Comparison of ENCODE assay signal across 8 mouse cellular contexts in genomic region chrX:38600995-38601369, GRCm38 (mm10). TPM values are rescaled to one million over a fixed set of nuclear protein-coding genes. Genes with fewer than 3 reads are reported as not detected.
DNase-seq lines count a peak whose midpoint lies in the region; ATAC-seq and TF ChIP-seq lines count a peak whose summit lies in the region.

No protein-coding gene starts in this region.

- DNase-seq in brain, embryonic 14.5 days (ENCODE audit: low read depth), result peak; percentile 66
- DNase-seq in intestine, embryonic 14.5 days (ENCODE audit: low spot score), result no peak
- DNase-seq in left cerebral cortex, postnatal 25 days (ENCODE audit: low spot score in 2 of 2), result peak; percentile 13 to 34
- DNase-seq in right cerebral cortex, postnatal 4 days, result peak; percentile 6

- no peak for TF ChIP-seq POLR2A in brain, embryonic 14.5 days (IDR thresholded peaks at IDR 0.05; ENCODE audit: borderline replicate concordance, extremely low read depth, insufficient read depth, insufficient read length, poor library complexity, severe bottlenecking)

- no peaks in the 10 kb centered on the region for H3K27me3 ChIP-seq in erythroblast, embryonic 14.5 days (ENCODE audit: control insufficient read depth)
- H3K27me3 ChIP-seq in forebrain, embryonic 16.5 days (replicated peaks; ENCODE audit: control insufficient read depth, insufficient read depth, low read length), result no peaks in the 10 kb centered on the region
- H3K27me3 ChIP-seq in intestine, embryonic 14.5 days (replicated peaks; ENCODE audit: control insufficient read depth, insufficient read depth, low read length), result no peaks in the 10 kb centered on the region

- H3K4me2 ChIP-seq in forebrain, embryonic 16.5 days (ENCODE audit: low read length), result peak overlapping the region; percentile 65
- H3K4me2 ChIP-seq in intestine, embryonic 14.5 days (ENCODE audit: low read length), result peak overlapping the region; percentile 49

- no peak for ATAC-seq in erythroblast, adult 5-6 weeks (replicated peaks; ENCODE audit: low FRiP score, poor library complexity, severe bottlenecking)
- peak; percentile 78 for ATAC-seq in forebrain, embryonic 16.5 days
- peak; percentile 53 for ATAC-seq in intestine, embryonic 14.5 days (replicated peaks; ENCODE audit: low FRiP score, low TSS enrichment, low read depth)
- ATAC-seq in megakaryocyte progenitor cell, adult 5-6 weeks (replicated peaks; ENCODE audit: poor library complexity), result peak; percentile 54

- no peaks in the 10 kb centered on the region for H3K36me3 ChIP-seq in erythroblast, embryonic 14.5 days (ENCODE audit: control insufficient read depth)
- no peaks in the 10 kb centered on the region for H3K36me3 ChIP-seq in forebrain, embryonic 16.5 days (ENCODE audit: control insufficient read depth, insufficient read depth)
- peaks cover 3% of the 10 kb centered on the region; the same call in 1 of the 2 replicates for H3K36me3 ChIP-seq in intestine, embryonic 14.5 days (ENCODE audit: control insufficient read depth, insufficient read depth, low read length)

- 21% methylated on average over 3 of the region's 3 CpGs for WGBS in forebrain, embryonic 16.5 days
- WGBS in intestine, embryonic 14.5 days, result 17% methylated on average over 3 of the region's 3 CpGs

- peak overlapping the region; percentile 71 for H3K4me3 ChIP-seq in erythroblast, embryonic 14.5 days (replicated peaks)
- H3K4me3 ChIP-seq in forebrain, embryonic 16.5 days (replicated peaks; ENCODE audit: low read length), result peak overlapping the region; percentile 56
- peak overlapping the region; percentile 41 for H3K4me3 ChIP-seq in intestine, embryonic 14.5 days (ENCODE audit: low read depth, low read length)

- intact Hi-C loops in left cerebral cortex, postnatal 25 days (cut with DNase I), result loop anchor here (1.0 to 2.0 kb wide), 2 partner anchors 34 to 37 kb away; partner anchors contain the start of gene C1galt1c1

- H3K27ac ChIP-seq in forebrain, embryonic 16.5 days (ENCODE audit: low read length), result peak overlapping the region; percentile 86
- H3K27ac ChIP-seq in intestine, embryonic 14.5 days (ENCODE audit: low read depth), result peak overlapping the region; percentile 64

- H3K4me1 ChIP-seq in erythroblast, embryonic 14.5 days (ENCODE audit: control insufficient read depth), result peaks cover 10% of the 10 kb centered on the region
- no peaks in the 10 kb centered on the region for H3K4me1 ChIP-seq in forebrain, embryonic 16.5 days (replicated peaks; ENCODE audit: control insufficient read depth, insufficient read depth, low read length)
- H3K4me1 ChIP-seq in intestine, embryonic 14.5 days (replicated peaks; ENCODE audit: control insufficient read depth, insufficient read depth, low read length), result no peaks in the 10 kb centered on the region

- TF ChIP-seq CTCF in brain, embryonic 14.5 days (IDR thresholded peaks at IDR 0.05; ENCODE audit: borderline replicate concordance, extremely low read depth, insufficient read depth, insufficient read length), result no peak

- peak overlapping the region; percentile 64 for H3K9ac ChIP-seq in forebrain, embryonic 16.5 days (replicated peaks; ENCODE audit: low read depth, low read length)
- peak overlapping the region; percentile 51 for H3K9ac ChIP-seq in intestine, embryonic 14.5 days (ENCODE audit: low read length)

- no peaks in the 10 kb centered on the region for H3K9me3 ChIP-seq in erythroblast, embryonic 14.5 days (ENCODE audit: control insufficient read depth, low read length)
- no peaks in the 10 kb centered on the region for H3K9me3 ChIP-seq in forebrain, embryonic 16.5 days (ENCODE audit: control insufficient read depth, low read length)
- no peaks in the 10 kb centered on the region for H3K9me3 ChIP-seq in intestine, embryonic 14.5 days (ENCODE audit: control insufficient read depth, low read length)

RNA-seq across cellular contexts. Expression of gene Mcts1, which starts 0.6 kb away (rescaled TPM):
- polyA plus RNA-seq in erythroblast, embryonic 14.5 days (2012), result 0.11 TPM in 1 of 2 replicates, not detected in the other
- 8.1 and 36.4 TPM in 2 replicates for total RNA-seq in erythroblast, adult 5-6 weeks (2015; ENCODE audit: low replicate concordance)
- 11.7 and 21.2 TPM in 2 replicates for total RNA-seq in erythroblast, adult 5-6 weeks (2017; ENCODE audit: low replicate concordance)
- polyA plus RNA-seq in brain, embryonic 14.5 days (2012; rRNA removed), result 89.9 and 97.5 TPM in 2 replicates
- 163 and 167 TPM in 2 replicates for polyA plus RNA-seq in forebrain, embryonic 16.5 days (2015; fragmentation: Nextera tagmentation; extraction: Ambion mirVana)
- 86.0 and 86.4 TPM in 2 replicates for polyA plus RNA-seq in intestine, embryonic 14.5 days (2014; fragmentation: Nextera tagmentation; extraction: Ambion mirVana)
- 10 to 100 TPM; 80.8 to 87.3 TPM for total RNA-seq in left cerebral cortex, postnatal 25 days (2021)
- total RNA-seq in megakaryocyte progenitor cell, adult 5-6 weeks (2015), result 112 and 140 TPM in 2 replicates
- total RNA-seq in megakaryocyte progenitor cell, adult 5-6 weeks (2017), result 42.1 and 46.7 TPM in 2 replicates

RNA-seq across cellular contexts. Expression of gene Cul4b, which starts 25.0 kb away (rescaled TPM):
- polyA plus RNA-seq in erythroblast, embryonic 14.5 days (2012), result 0.16 and 0.18 TPM in 2 replicates
- 12.7 and 29.5 TPM in 2 replicates for total RNA-seq in erythroblast, adult 5-6 weeks (2015; ENCODE audit: low replicate concordance)
- 17.4 and 17.9 TPM in 2 replicates for total RNA-seq in erythroblast, adult 5-6 weeks (2017; ENCODE audit: low replicate concordance)
- 15.7 and 19.6 TPM in 2 replicates for polyA plus RNA-seq in brain, embryonic 14.5 days (2012; rRNA removed)
- polyA plus RNA-seq in forebrain, embryonic 16.5 days (2015; fragmentation: Nextera tagmentation; extraction: Ambion mirVana), result 17.2 and 21.6 TPM in 2 replicates
- polyA plus RNA-seq in intestine, embryonic 14.5 days (2014; fragmentation: Nextera tagmentation; extraction: Ambion mirVana), result 38.3 and 39.0 TPM in 2 replicates
- total RNA-seq in left cerebral cortex, postnatal 25 days (2021), result 10 to 100 TPM; 34.8 to 37.8 TPM
- total RNA-seq in megakaryocyte progenitor cell, adult 5-6 weeks (2015), result 61.3 and 67.4 TPM in 2 replicates
- total RNA-seq in megakaryocyte progenitor cell, adult 5-6 weeks (2017), result 59.2 and 67.7 TPM in 2 replicates

RNA-seq across cellular contexts. Expression of gene C1galt1c1, which starts 33.9 kb away (rescaled TPM):
- 0.05 TPM in 1 of 2 replicates, not detected in the other for polyA plus RNA-seq in erythroblast, embryonic 14.5 days (2012)
- total RNA-seq in erythroblast, adult 5-6 weeks (2015; ENCODE audit: low replicate concordance), result 15.0 and 32.4 TPM in 2 replicates
- 21.7 and 23.4 TPM in 2 replicates for total RNA-seq in erythroblast, adult 5-6 weeks (2017; ENCODE audit: low replicate concordance)
- 19.0 and 19.8 TPM in 2 replicates for polyA plus RNA-seq in brain, embryonic 14.5 days (2012; rRNA removed)
- polyA plus RNA-seq in forebrain, embryonic 16.5 days (2015; fragmentation: Nextera tagmentation; extraction: Ambion mirVana), result 25.7 and 26.7 TPM in 2 replicates
- polyA plus RNA-seq in intestine, embryonic 14.5 days (2014; fragmentation: Nextera tagmentation; extraction: Ambion mirVana), result 42.0 and 46.4 TPM in 2 replicates
- 10 to 100 TPM; 24.2 to 26.0 TPM for total RNA-seq in left cerebral cortex, postnatal 25 days (2021)
- 72.7 and 90.6 TPM in 2 replicates for total RNA-seq in megakaryocyte progenitor cell, adult 5-6 weeks (2015)
- total RNA-seq in megakaryocyte progenitor cell, adult 5-6 weeks (2017), result 88.5 and 99.7 TPM in 2 replicates

Comparison
In these comparisons a context has a peak if more than half of its experiments do, and no peak if none do; other contexts are left out.
1. RNA of gene Mcts1, which starts 0.6 kb away (polyA plus RNA-seq): 163 to 167 TPM in forebrain, embryonic 16.5 days, 89.9 to 97.5 TPM in brain, embryonic 14.5 days and 86.0 to 86.4 TPM in intestine, embryonic 14.5 days; 0.11 TPM in erythroblast, embryonic 14.5 days; every median in the first group is over 10 times any median in the second.
2. RNA of gene Cul4b, which starts 25.0 kb away (polyA plus RNA-seq): 38.3 to 39.0 TPM in intestine, embryonic 14.5 days, 15.7 to 19.6 TPM in brain, embryonic 14.5 days and 17.2 to 21.6 TPM in forebrain, embryonic 16.5 days; 0.16 to 0.18 TPM in erythroblast, embryonic 14.5 days; every median in the first group is over 10 times any median in the second.
3. RNA of gene C1galt1c1, which starts 33.9 kb away (polyA plus RNA-seq): 42.0 to 46.4 TPM in intestine, embryonic 14.5 days, 25.7 to 26.7 TPM in forebrain, embryonic 16.5 days and 19.0 to 19.8 TPM in brain, embryonic 14.5 days; 0.05 TPM in erythroblast, embryonic 14.5 days; every median in the first group is over 10 times any median in the second.
4. Peak in every context shown above with its lines, with median percentiles within 50 percentile points of each other: H3K4me3 ChIP-seq.